Mouse (Mus musculus): ENCODE results near the gene Tiam2. TPM values are rescaled to one million over a fixed set of nuclear protein-coding genes. Genes with fewer than 3 reads are reported as not detected.

The Tiam2 gene
- polyA plus RNA-seq, 1 experiment from 2014 or later = 2.8 TPM

DNA sequence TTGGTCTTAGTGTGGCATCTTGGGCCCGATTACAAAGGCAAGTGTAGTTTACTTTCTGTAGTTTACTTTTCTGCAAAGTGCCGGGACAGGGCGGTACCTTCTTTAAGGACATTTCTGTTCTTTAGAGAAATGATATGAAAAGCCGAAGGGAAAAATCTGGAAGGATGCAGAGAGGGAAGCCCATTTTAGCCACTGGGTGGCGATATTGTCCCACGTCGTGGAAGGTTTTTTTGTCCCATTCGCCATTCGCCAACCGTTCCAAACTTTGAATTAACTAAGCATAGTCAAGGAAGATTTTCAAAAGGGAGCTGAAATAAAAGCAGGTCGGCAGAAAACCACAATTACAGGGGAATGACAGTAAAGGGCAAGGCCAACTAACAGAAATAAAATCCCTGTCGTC lies 244.5 kb downstream of the Tiam2 start:
- Histone ChIP-seq H3K4me3 (ENCODE audit: low read depth, low read length) (no peak overlapping the region), H3K9me3 (ENCODE audit: control insufficient read depth, low read length) (no peaks in the 10 kb centered on the region), H3K27ac (ENCODE audit: low read depth, low read length) (no peak overlapping the region), H3K9ac (ENCODE audit: low read depth, low read length) (no peak overlapping the region), H3K4me1 (replicated peaks; ENCODE audit: control insufficient read depth, insufficient read depth, low read length) (no peaks in the 10 kb centered on the region), H3K36me3 (ENCODE audit: control insufficient read depth, insufficient read depth, low read length) (no peaks in the 10 kb centered on the region), H3K4me2 (peak overlapping the region; percentile 19; the same call in 1 of the 2 replicates), H3K27me3 (replicated peaks; ENCODE audit: control insufficient read depth, insufficient read depth, low read length) (no peaks in the 10 kb centered on the region)
- no peak for ATAC-seq (replicated peaks; ENCODE audit: low FRiP score)
- peak; percentile 56 for DNase-seq (ENCODE audit: low spot score)
- 7% methylated on average over 12 of the region's 12 CpGs for WGBS

Other genes with a start within 250 kb of the Tiam2 start
- 24.4 and 24.5 TPM in 2 replicates for gene Scaf8, start 211.6 kb upstream of the Tiam2 start, polyA plus RNA-seq (2014; fragmentation: Nextera tagmentation; extraction: Ambion mirVana)
- gene Cldn20, start 206.0 kb downstream of the Tiam2 start, polyA plus RNA-seq (2014; fragmentation: Nextera tagmentation; extraction: Ambion mirVana) = not detected in 2 replicates
- 18.3 and 20.3 TPM in 2 replicates for gene Tfb1m, start 231.2 kb downstream of the Tiam2 start, polyA plus RNA-seq (2014; fragmentation: Nextera tagmentation; extraction: Ambion mirVana)

All from liver, embryonic 11.5 days (tissue).